Mouse (Mus musculus): ENCODE data around the gene Tnfsf15. TPM values are rescaled to one million over a fixed set of nuclear protein-coding genes. Genes with fewer than 3 reads are reported as not detected.
A peak's percentile ranks its signal among the peaks of the same experiment; 100 is the strongest.

The Tnfsf15 gene
- polyA plus RNA-seq, 1 experiment from 2014 or later = not detected

GRCm38 (mm10) chr4:63726727-63727126, 18.2 kb downstream of the Tnfsf15 start:
- no peaks in the 10 kb centered on the region for H3K36me3 ChIP-seq (ENCODE audit: control insufficient read depth, insufficient read depth)
- H3K4me1 ChIP-seq (replicated peaks; ENCODE audit: control insufficient read depth, insufficient read depth, low read length) = peaks cover 5% of the 10 kb centered on the region; the same call in 1 of the 2 replicates
- H3K9me3 ChIP-seq (ENCODE audit: control insufficient read depth, low read length) = no peaks in the 10 kb centered on the region
- no peak overlapping the region for H3K9ac ChIP-seq (replicated peaks; ENCODE audit: low read depth, low read length)
- H3K4me2 ChIP-seq (ENCODE audit: low read length) = no peak overlapping the region
- ATAC-seq = no peak
- no peak overlapping the region for H3K27ac ChIP-seq (ENCODE audit: low read length)
- peaks cover 2% of the 10 kb centered on the region; the same call in 1 of the 2 replicates for H3K27me3 ChIP-seq (replicated peaks; ENCODE audit: control insufficient read depth, insufficient read depth, low read length)
- no peak overlapping the region for H3K4me3 ChIP-seq (replicated peaks; ENCODE audit: low read length)
- WGBS = 19% methylated on average over 4 of the region's 4 CpGs

- Histone ChIP-seq H3K4me2 (ENCODE audit: low read length) (no peak overlapping the region), H3K4me3 (replicated peaks; ENCODE audit: low read length) (no peak overlapping the region), H3K27me3 (replicated peaks; ENCODE audit: control insufficient read depth, insufficient read depth, low read length) (peaks cover 2% of the 10 kb centered on the region; the same call in 1 of the 2 replicates), H3K4me1 (replicated peaks; ENCODE audit: control insufficient read depth, insufficient read depth, low read length) (peaks cover 5% of the 10 kb centered on the region; the same call in 1 of the 2 replicates), H3K36me3 (ENCODE audit: control insufficient read depth, insufficient read depth) (no peaks in the 10 kb centered on the region), H3K9me3 (ENCODE audit: control insufficient read depth, low read length) (no peaks in the 10 kb centered on the region), H3K27ac (ENCODE audit: low read length) (no peak overlapping the region), H3K9ac (replicated peaks; ENCODE audit: low read depth, low read length) (no peak overlapping the region)
- ATAC-seq = peak; percentile 62; the same call in 1 of the 2 replicates
- WGBS = 18% methylated on average over 5 of the region's 5 CpGs
These were observed 18.9 kb downstream of the Tnfsf15 start for GRCm38 (mm10) chr4:63725981-63726380.

GRCm38 (mm10) chr4:63717922-63718643, 26.8 kb downstream of the Tnfsf15 start:
- Histone ChIP-seq H3K36me3 (ENCODE audit: control insufficient read depth, insufficient read depth) (no peaks in the 10 kb centered on the region), H3K4me1 (replicated peaks; ENCODE audit: control insufficient read depth, insufficient read depth, low read length) (no peaks in the 10 kb centered on the region), H3K4me2 (ENCODE audit: low read length) (no peak overlapping the region), H3K27ac (ENCODE audit: low read length) (no peak overlapping the region), H3K27me3 (replicated peaks; ENCODE audit: control insufficient read depth, insufficient read depth, low read length) (no peaks in the 10 kb centered on the region), H3K9ac (replicated peaks; ENCODE audit: low read depth, low read length) (no peak overlapping the region), H3K9me3 (ENCODE audit: control insufficient read depth, low read length) (no peaks in the 10 kb centered on the region), H3K4me3 (replicated peaks; ENCODE audit: low read length) (no peak overlapping the region)
- 42% methylated on average over 8 of the region's 8 CpGs for WGBS
- no peak for ATAC-seq

GRCm38 (mm10) chr4:63711886-63712285, 33.0 kb downstream of the Tnfsf15 start:
- ATAC-seq = no peak
- no peaks in the 10 kb centered on the region for H3K4me1 ChIP-seq (replicated peaks; ENCODE audit: control insufficient read depth, insufficient read depth, low read length)
- H3K9ac ChIP-seq (replicated peaks; ENCODE audit: low read depth, low read length) = no peak overlapping the region
- no peak overlapping the region for H3K27ac ChIP-seq (ENCODE audit: low read length)
- no peaks in the 10 kb centered on the region for H3K27me3 ChIP-seq (replicated peaks; ENCODE audit: control insufficient read depth, insufficient read depth, low read length)
- no peak overlapping the region for H3K4me2 ChIP-seq (ENCODE audit: low read length)
- 90% methylated on average over 5 of the region's 5 CpGs for WGBS
- no peaks in the 10 kb centered on the region for H3K36me3 ChIP-seq (ENCODE audit: control insufficient read depth, insufficient read depth)
- no peaks in the 10 kb centered on the region for H3K9me3 ChIP-seq (ENCODE audit: control insufficient read depth, low read length)
- no peak overlapping the region for H3K4me3 ChIP-seq (replicated peaks; ENCODE audit: low read length)

GRCm38 (mm10) chr4:63710431-63711220, 34.3 kb downstream of the Tnfsf15 start:
- Histone ChIP-seq H3K36me3 (ENCODE audit: control insufficient read depth, insufficient read depth) (no peaks in the 10 kb centered on the region), H3K9ac (replicated peaks; ENCODE audit: low read depth, low read length) (no peak overlapping the region), H3K4me3 (replicated peaks; ENCODE audit: low read length) (no peak overlapping the region), H3K4me2 (ENCODE audit: low read length) (no peak overlapping the region), H3K4me1 (replicated peaks; ENCODE audit: control insufficient read depth, insufficient read depth, low read length) (no peaks in the 10 kb centered on the region), H3K9me3 (ENCODE audit: control insufficient read depth, low read length) (no peaks in the 10 kb centered on the region), H3K27me3 (replicated peaks; ENCODE audit: control insufficient read depth, insufficient read depth, low read length) (no peaks in the 10 kb centered on the region), H3K27ac (ENCODE audit: low read length) (no peak overlapping the region)
- no peak for ATAC-seq
- WGBS = 80% methylated on average over 8 of the region's 8 CpGs

- H3K27me3 ChIP-seq (replicated peaks; ENCODE audit: control insufficient read depth, insufficient read depth, low read length) = no peaks in the 10 kb centered on the region
- no peaks in the 10 kb centered on the region for H3K4me1 ChIP-seq (replicated peaks; ENCODE audit: control insufficient read depth, insufficient read depth, low read length)
- H3K4me3 ChIP-seq (replicated peaks; ENCODE audit: low read length) = no peak overlapping the region
- ATAC-seq = peak; percentile 84
- no peaks in the 10 kb centered on the region for H3K9me3 ChIP-seq (ENCODE audit: control insufficient read depth, low read length)
- no peak overlapping the region for H3K9ac ChIP-seq (replicated peaks; ENCODE audit: low read depth, low read length)
- WGBS = 49% methylated on average over 1 of the region's 1 CpGs
- no peak overlapping the region for H3K27ac ChIP-seq (ENCODE audit: low read length)
- no peak overlapping the region for H3K4me2 ChIP-seq (ENCODE audit: low read length)
- no peaks in the 10 kb centered on the region for H3K36me3 ChIP-seq (ENCODE audit: control insufficient read depth, insufficient read depth)
These were observed 38.5 kb downstream of the Tnfsf15 start for GRCm38 (mm10) chr4:63706279-63706971.

GRCm38 (mm10) chr4:63704232-63704631, 40.7 kb downstream of the Tnfsf15 start:
- H3K27ac ChIP-seq (ENCODE audit: low read length) = no peak overlapping the region
- no peaks in the 10 kb centered on the region for H3K36me3 ChIP-seq (ENCODE audit: control insufficient read depth, insufficient read depth)
- 77% methylated on average over 5 of the region's 5 CpGs for WGBS
- no peak overlapping the region for H3K9ac ChIP-seq (replicated peaks; ENCODE audit: low read depth, low read length)
- no peak overlapping the region for H3K4me2 ChIP-seq (ENCODE audit: low read length)
- H3K4me3 ChIP-seq (replicated peaks; ENCODE audit: low read length) = no peak overlapping the region
- no peaks in the 10 kb centered on the region for H3K27me3 ChIP-seq (replicated peaks; ENCODE audit: control insufficient read depth, insufficient read depth, low read length)
- no peaks in the 10 kb centered on the region for H3K4me1 ChIP-seq (replicated peaks; ENCODE audit: control insufficient read depth, insufficient read depth, low read length)
- ATAC-seq = no peak
- H3K9me3 ChIP-seq (ENCODE audit: control insufficient read depth, low read length) = no peaks in the 10 kb centered on the region

GRCm38 (mm10) chr4:63703686-63704085, 41.2 kb downstream of the Tnfsf15 start:
- no peaks in the 10 kb centered on the region for H3K9me3 ChIP-seq (ENCODE audit: control insufficient read depth, low read length)
- H3K4me2 ChIP-seq (ENCODE audit: low read length) = no peak overlapping the region
- H3K4me3 ChIP-seq (replicated peaks; ENCODE audit: low read length) = no peak overlapping the region
- H3K27me3 ChIP-seq (replicated peaks; ENCODE audit: control insufficient read depth, insufficient read depth, low read length) = no peaks in the 10 kb centered on the region
- no peak for ATAC-seq
- no peaks in the 10 kb centered on the region for H3K36me3 ChIP-seq (ENCODE audit: control insufficient read depth, insufficient read depth)
- no peak overlapping the region for H3K27ac ChIP-seq (ENCODE audit: low read length)
- WGBS = 86% methylated on average over 2 of the region's 2 CpGs
- no peak overlapping the region for H3K9ac ChIP-seq (replicated peaks; ENCODE audit: low read depth, low read length)
- H3K4me1 ChIP-seq (replicated peaks; ENCODE audit: control insufficient read depth, insufficient read depth, low read length) = no peaks in the 10 kb centered on the region
